Mouse (Mus musculus) heart, adult 2 months (tissue): ENCODE results near the gene 9430097D07Rik.

Experiments
- CTCF ChIP-seq: fragments of 200-600 bp; IDR thresholded peaks from 2 replicates; pipeline ENCODE4 v1.8.1; 2022; ENCODE audit warnings: antibody characterized with exemption, mild to moderate bottlenecking, moderate library complexity
- POLR2A ChIP-seq: fragments of 200-500 bp; IDR thresholded peaks from 2 replicates; pipeline ENCODE4 v1.6.1; 2011; ENCODE audit warnings: mild to moderate bottlenecking, low read depth, low read length, control low read depth; ENCODE audit not compliant: insufficient read depth

DNA sequence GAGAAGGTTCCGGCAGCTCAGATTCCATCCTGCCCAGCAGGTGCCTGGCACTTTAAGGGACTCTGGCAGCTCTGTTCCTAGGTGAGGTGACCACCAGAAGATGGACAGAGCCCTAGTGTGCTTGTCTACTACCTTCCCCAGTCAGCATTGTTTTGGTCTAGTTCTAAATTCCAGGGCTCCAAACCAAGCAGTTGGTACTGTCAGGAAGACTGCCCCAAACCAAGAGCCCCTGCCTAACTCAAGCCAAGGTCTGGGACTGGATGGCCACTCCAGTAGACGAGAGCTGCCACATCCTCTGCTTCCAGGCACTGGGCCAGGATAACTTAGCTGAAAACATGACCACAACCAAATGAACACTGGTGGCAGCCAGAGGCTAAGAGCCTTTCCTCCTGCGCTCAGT, 6.5 kb downstream of the 9430097D07Rik start:
- TF ChIP-seq POLR2A (no peak), CTCF (no peak)
